Mouse (Mus musculus): ENCODE results near the gene Phf3.

- TF ChIP-seq CHD2 (IDR thresholded peaks at IDR 0.05; ENCODE audit: low read depth, low read length) (no peak), ZNF384 (IDR thresholded peaks at IDR 0.05; ENCODE audit: low read depth, low read length) (no peak), MAFK (IDR thresholded peaks at IDR 0.05; ENCODE audit: insufficient read depth, low read depth, low read length) (no peak), HCFC1 (IDR thresholded peaks at IDR 0.05; ENCODE audit: borderline replicate concordance, insufficient read depth, low read length) (no peak), ZC3H11A (IDR thresholded peaks at IDR 0.05; ENCODE audit: borderline replicate concordance, low read depth, low read length) (no peak)
Observed at GRCm38 (mm10) chr1:30772851-30773250, 100.9 kb downstream of the Phf3 start.
